Mouse (Mus musculus): ENCODE results near the gene Gabrr1.
A peak's percentile ranks its signal among the peaks of the same experiment; 100 is the strongest.
"Not testable (repeated sequence)": the region's sequence is repeated elsewhere in the genome, so short reads cannot be mapped to it uniquely, and the experiment has no call there.

The Gabrr1 gene

GRCm38 (mm10) chr4:33132221-33132620, at the start of gene Gabrr1:
Gabrr1 (plus strand) TSS chr4:33132521.
- DNase-seq (ENCODE audit: low read depth), result no peak

GRCm38 (mm10) chr4:33099118-33099694, 33.1 kb upstream of the Gabrr1 start:
- no peak for DNase-seq (ENCODE audit: low read depth)

- DNase-seq (ENCODE audit: low read depth), result no peak
These were observed 22.4 kb upstream of the Gabrr1 start for GRCm38 (mm10) chr4:33109720-33110458.

- DNase-seq (ENCODE audit: low read depth), result no peak
These were observed 21.5 kb upstream of the Gabrr1 start for GRCm38 (mm10) chr4:33110845-33111244.

- DNase-seq (ENCODE audit: low read depth), result no peak
These were observed 21.0 kb upstream of the Gabrr1 start for GRCm38 (mm10) chr4:33111358-33111757.

- not testable (repeated sequence) for DNase-seq (ENCODE audit: low read depth)
These were observed 19.5 kb upstream of the Gabrr1 start for GRCm38 (mm10) chr4:33112866-33113265.

GRCm38 (mm10) chr4:33119118-33119517, 13.2 kb upstream of the Gabrr1 start:
- peak; percentile 87 for DNase-seq (ENCODE audit: low read depth)

- DNase-seq (ENCODE audit: low read depth), result peak; percentile 44
These were observed 7.8 kb upstream of the Gabrr1 start for GRCm38 (mm10) chr4:33124493-33124892.

GRCm38 (mm10) chr4:33125409-33126084, 6.8 kb upstream of the Gabrr1 start:
- DNase-seq (ENCODE audit: low read depth), result peak; percentile 13

- no peak for DNase-seq (ENCODE audit: low read depth)
These were observed 14.5 kb downstream of the Gabrr1 start for GRCm38 (mm10) chr4:33146679-33147291.

- DNase-seq (ENCODE audit: low read depth), result peak; percentile 76
These were observed 15.5 kb downstream of the Gabrr1 start for GRCm38 (mm10) chr4:33147825-33148224.

- DNase-seq (ENCODE audit: low read depth), result no peak
These were observed 16.8 kb downstream of the Gabrr1 start for GRCm38 (mm10) chr4:33149150-33149549.

GRCm38 (mm10) chr4:33152087-33153038, 20.0 kb downstream of the Gabrr1 start:
- DNase-seq (ENCODE audit: low read depth), result no peak

GRCm38 (mm10) chr4:33183477-33183876, 51.2 kb downstream of the Gabrr1 start:
- no peak for DNase-seq (ENCODE audit: low read depth)

- DNase-seq (ENCODE audit: low read depth), result no peak
These were observed 55.8 kb downstream of the Gabrr1 start for GRCm38 (mm10) chr4:33188164-33188563.

- DNase-seq (ENCODE audit: low read depth), result no peak
These were observed 56.7 kb downstream of the Gabrr1 start for GRCm38 (mm10) chr4:33188781-33189734.

- DNase-seq (ENCODE audit: low read depth), result no peak
These were observed 57.4 kb downstream of the Gabrr1 start, which contains the start of gene Pm20d2 for GRCm38 (mm10) chr4:33189735-33190036. Pm20d2 (minus strand) TSS chr4:33189737.

GRCm38 (mm10) chr4:33198117-33198516, 65.8 kb downstream of the Gabrr1 start:
- DNase-seq (ENCODE audit: low read depth), result no peak

- peak; percentile 43 for DNase-seq (ENCODE audit: low read depth)
These were observed 72.4 kb downstream of the Gabrr1 start for GRCm38 (mm10) chr4:33204682-33205081.

GRCm38 (mm10) chr4:33207551-33207950, 75.2 kb downstream of the Gabrr1 start:
- no peak for DNase-seq (ENCODE audit: low read depth)

All from NIH3T3 (cell line).